Mouse (Mus musculus) embryonic fibroblast, embryonic 13.5 days (primary cell): ENCODE data around the gene Nebl.

Source experiments
- CTCF ChIP-seq: IDR thresholded peaks from 2 replicates; pipeline ENCODE4 v1.5.1; 2011; ENCODE audit warnings: mild to moderate bottlenecking, control low read depth, low read length, moderate library complexity, borderline replicate concordance; ENCODE audit not compliant: insufficient read depth
- POLR2A ChIP-seq: IDR thresholded peaks from 2 replicates; pipeline ENCODE4 v1.6.1; 2011; ENCODE audit warnings: low read depth, mild to moderate bottlenecking, control low read depth, low read length, moderate library complexity

DNA sequence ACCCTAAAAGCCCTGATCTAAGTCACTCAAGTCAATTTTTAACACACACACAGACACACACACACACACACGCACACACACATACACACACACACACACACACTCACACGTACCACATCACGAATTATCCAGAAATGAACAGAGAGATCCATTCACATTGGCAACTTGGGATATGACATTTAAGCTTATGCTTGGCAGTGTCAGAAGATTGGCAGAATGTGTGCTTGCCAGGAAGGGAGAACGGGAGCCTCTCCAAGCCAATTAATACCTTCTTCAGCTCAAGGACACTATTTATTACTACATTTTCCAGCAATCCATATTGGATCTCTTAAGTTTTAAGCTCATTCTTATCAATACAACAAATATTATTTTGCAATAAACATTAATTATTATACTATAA, 303.1 kb downstream of the Nebl start:
- TF ChIP-seq CTCF (no peak), POLR2A (no peak)
